Mouse (Mus musculus) c-Kit-positive CD71-negative TER-119-negative erythroid progenitor cells, embryonic 14.5 days (primary cell): ENCODE results near the gene Klhl29.

Experiments
- DNase-seq: peaks from one replicate; pipeline ENCODE4 v3.0.0-alpha.2; 2013; ENCODE audit warnings: low read depth

Klhl29 gene

GRCm38 (mm10) chr12:5253289-5254005 is 122.0 kb downstream of the Klhl29 start:
- DNase-seq = no peak

- no peak for DNase-seq
Observed at GRCm38 (mm10) chr12:5252569-5252968, 122.9 kb downstream of the Klhl29 start.

- DNase-seq = no peak
Observed at GRCm38 (mm10) chr12:5250042-5250441, 125.4 kb downstream of the Klhl29 start.

- DNase-seq = no peak
Observed at GRCm38 (mm10) chr12:5249068-5249467, 126.4 kb downstream of the Klhl29 start.

- DNase-seq = no peak
Observed at GRCm38 (mm10) chr12:5247505-5247904, 128.0 kb downstream of the Klhl29 start.

GRCm38 (mm10) chr12:5246721-5247341 is 128.7 kb downstream of the Klhl29 start:
- DNase-seq = no peak

- no peak for DNase-seq
Observed at GRCm38 (mm10) chr12:5246193-5246621, 129.3 kb downstream of the Klhl29 start.

GRCm38 (mm10) chr12:5245207-5245597 is 130.3 kb downstream of the Klhl29 start:
- DNase-seq = no peak

- no peak for DNase-seq
Observed at GRCm38 (mm10) chr12:5244431-5245206, 130.9 kb downstream of the Klhl29 start.

- DNase-seq = no peak
Observed at GRCm38 (mm10) chr12:5243867-5244266, 131.6 kb downstream of the Klhl29 start.

GRCm38 (mm10) chr12:5243449-5243848 is 132.0 kb downstream of the Klhl29 start:
- no peak for DNase-seq

GRCm38 (mm10) chr12:5242551-5243330 is 132.7 kb downstream of the Klhl29 start:
- DNase-seq = no peak

GRCm38 (mm10) chr12:5239451-5240245 is 135.8 kb downstream of the Klhl29 start:
- DNase-seq = no peak

- no peak for DNase-seq
Observed at GRCm38 (mm10) chr12:5237078-5237477, 138.4 kb downstream of the Klhl29 start.

- DNase-seq = no peak
Observed at GRCm38 (mm10) chr12:5235596-5235995, 139.9 kb downstream of the Klhl29 start.

- no peak for DNase-seq
Observed at GRCm38 (mm10) chr12:5230504-5230903, 145.0 kb downstream of the Klhl29 start.

GRCm38 (mm10) chr12:5226676-5227654 is 148.5 kb downstream of the Klhl29 start:
- no peak for DNase-seq

GRCm38 (mm10) chr12:5223595-5223994 is 151.9 kb downstream of the Klhl29 start:
- DNase-seq = no peak

- DNase-seq = no peak
Observed at GRCm38 (mm10) chr12:5222439-5223202, 152.9 kb downstream of the Klhl29 start.
